Mouse (Mus musculus) myocyte (in vitro differentiated cells): ENCODE results near the gene Slc2a3. TPM values are rescaled to one million over a fixed set of nuclear protein-coding genes. Genes with fewer than 3 reads are reported as not detected.

Source experiments
- H3K27me3 ChIP-seq: one replicate; pipeline ENCODE4 v1.6.1; 2011; ENCODE audit not compliant: control insufficient read depth, insufficient read depth, insufficient read length
- H3K36me3 ChIP-seq: one replicate; pipeline ENCODE4 v1.6.1; 2011; ENCODE audit not compliant: control insufficient read depth, insufficient read depth
- H3K4me2 ChIP-seq: one replicate; pipeline ENCODE4 v1.6.1; 2011; ENCODE audit warnings: low read depth, control low read depth
- H3K4me3 ChIP-seq: one replicate; pipeline ENCODE4 v1.5.1; 2011; ENCODE audit warnings: mild to moderate bottlenecking, control low read depth, moderate library complexity
- H3K79me2 ChIP-seq: one replicate; pipeline ENCODE4 v1.6.1; 2011; ENCODE audit not compliant: control insufficient read depth, insufficient read depth
- H3ac ChIP-seq: one replicate; pipeline ENCODE4 v1.6.1; 2011; ENCODE audit not compliant: control insufficient read depth, insufficient read length
- CEBPB ChIP-seq: IDR thresholded peaks from 2 replicates; pipeline ENCODE4 v1.6.1; 2011; ENCODE audit warnings: mild to moderate bottlenecking, moderate library complexity; ENCODE audit not compliant: poor library complexity, insufficient read depth, severe bottlenecking
- E2F4 ChIP-seq: IDR thresholded peaks from one replicate; pipeline ENCODE4 v1.6.1; 2011; ENCODE audit warnings: mild to moderate bottlenecking, control low read depth, moderate library complexity; ENCODE audit not compliant: insufficient read depth
- MAX ChIP-seq: IDR thresholded peaks from one replicate; pipeline ENCODE4 v1.6.1; 2011; ENCODE audit warnings: low read depth, mild to moderate bottlenecking, control low read depth
- MYOD1 ChIP-seq, 3 experiments: IDR thresholded peaks; one replicate each; pipeline ENCODE4 v1.6.1; 2011; ENCODE audit warnings: control low read depth in 2 of 3, low read depth in 2 of 3, mild to moderate bottlenecking in 2 of 3, moderate library complexity in 1 of 3; ENCODE audit not compliant: insufficient read length in 2 of 3, control insufficient read depth in 1 of 3
- MYOG ChIP-seq, 3 experiments: IDR thresholded peaks; one replicate each; pipeline ENCODE4 v1.6.1; 2011; ENCODE audit warnings: control low read depth in 2 of 3, low read depth in 2 of 3, mild to moderate bottlenecking in 2 of 3; ENCODE audit not compliant: insufficient read length in 2 of 3, control insufficient read depth in 1 of 3, insufficient read depth in 1 of 3
- POLR2A ChIP-seq: IDR thresholded peaks from one replicate; pipeline ENCODE4 v1.6.1; 2011; ENCODE audit warnings: low read depth, mild to moderate bottlenecking, control low read depth, moderate library complexity; ENCODE audit not compliant: insufficient read length
- POLR2AphosphoS2 ChIP-seq: IDR thresholded peaks from one replicate; pipeline ENCODE4 v1.6.1; 2011; ENCODE audit warnings: low read depth, control low read depth; ENCODE audit not compliant: insufficient read length
- REST ChIP-seq: IDR thresholded peaks from one replicate; pipeline ENCODE4 v1.6.1; 2011; ENCODE audit warnings: mild to moderate bottlenecking, control low read depth, moderate library complexity; ENCODE audit not compliant: insufficient read depth, insufficient read length
- SRF ChIP-seq: IDR thresholded peaks from one replicate; pipeline ENCODE4 v1.6.1; 2011; ENCODE audit warnings: low read depth; ENCODE audit not compliant: control insufficient read depth, insufficient read length
- TCF12 ChIP-seq: IDR thresholded peaks from one replicate; pipeline ENCODE4 v1.6.1; 2011; ENCODE audit warnings: mild to moderate bottlenecking, control low read depth; ENCODE audit not compliant: poor library complexity, insufficient read depth, severe bottlenecking
- TCF3 ChIP-seq: IDR thresholded peaks from one replicate; pipeline ENCODE4 v1.6.1; 2011; ENCODE audit warnings: low read depth, control low read depth; ENCODE audit not compliant: insufficient read length
- USF1 ChIP-seq: IDR thresholded peaks from one replicate; pipeline ENCODE4 v1.6.1; 2011; ENCODE audit warnings: low read depth, mild to moderate bottlenecking, control low read depth, moderate library complexity
- polyA plus RNA-seq: library from polyadenylated mRNA; unstranded; fragments of >200 nt; fragmentation: generic; extraction: Trizol; gene quantifications from one replicate; pipeline ENCODE4 v1.2.1, GENCODE M21; 2012; ENCODE audit warnings: missing spikeins

Gene Slc2a3
- polyA plus RNA-seq, 1 experiment: 1.2 TPM

- Histone ChIP-seq H3ac (no peak overlapping the region), H3K27me3 (no peaks in the 10 kb centered on the region), H3K4me2 (peak overlapping the region; percentile 86), H3K79me2 (no peaks in the 10 kb centered on the region), H3K4me3 (no peak overlapping the region), H3K36me3 (no peaks in the 10 kb centered on the region)
- TF ChIP-seq CEBPB (no peak), MYOG (IDR thresholded peaks at IDR 0.05; ENCODE audit: control insufficient read depth in 1 of 3, insufficient read depth in 1 of 3, insufficient read length in 2 of 3, low read depth in 2 of 3) (no peak), USF1 (no peak)
Observed at GRCm38 (mm10) chr6:122763844-122764445, 37.5 kb downstream of the Slc2a3 start.

- Histone ChIP-seq H3ac (no peak overlapping the region), H3K79me2 (no peaks in the 10 kb centered on the region), H3K4me3 (no peak overlapping the region), H3K4me2 (no peak overlapping the region), H3K27me3 (no peaks in the 10 kb centered on the region), H3K36me3 (no peaks in the 10 kb centered on the region)
- TF ChIP-seq E2F4: no peak
- no peak for TF ChIP-seq USF1
- no peak for TF ChIP-seq MYOD1 (IDR thresholded peaks at IDR 0.05; ENCODE audit: control insufficient read depth in 1 of 3, insufficient read length in 2 of 3, low read depth in 2 of 3)
- TF ChIP-seq MYOG (IDR thresholded peaks at IDR 0.05; ENCODE audit: control insufficient read depth in 1 of 3, insufficient read depth in 1 of 3, insufficient read length in 2 of 3, low read depth in 2 of 3): no peak
- no peak for TF ChIP-seq POLR2A
- no peak for TF ChIP-seq REST
- TF ChIP-seq TCF12: no peak
- TF ChIP-seq SRF: no peak
- no peak for TF ChIP-seq TCF3
- no peak for TF ChIP-seq CEBPB
- TF ChIP-seq MAX: no peak
- TF ChIP-seq POLR2AphosphoS2: no peak
Observed at GRCm38 (mm10) chr6:122762952-122763700, 38.3 kb downstream of the Slc2a3 start.

DNA sequence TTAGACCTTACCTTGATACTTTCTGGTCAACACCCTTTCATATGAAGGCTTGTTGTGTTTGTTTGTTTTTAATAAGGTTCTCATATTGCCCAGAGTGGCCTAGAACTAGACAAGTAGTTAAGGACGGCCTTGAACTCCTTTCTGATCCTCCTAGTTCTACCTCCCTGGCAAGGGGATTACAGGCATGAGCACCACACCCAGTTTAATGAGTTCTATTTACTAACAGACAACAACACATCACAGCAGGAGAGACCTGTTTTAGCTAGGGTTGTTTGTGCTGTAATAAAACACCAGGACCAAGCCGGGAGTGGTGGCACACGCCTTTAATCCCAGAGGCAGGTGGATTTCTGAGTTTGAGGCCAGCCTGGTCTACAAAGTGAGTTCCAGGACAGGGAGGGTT, 39.0 kb downstream of the Slc2a3 start:
- no peak for TF ChIP-seq TCF3
- TF ChIP-seq CEBPB: no peak
- TF ChIP-seq MAX: no peak
- no peak for TF ChIP-seq SRF
- no peak for TF ChIP-seq POLR2AphosphoS2
- TF ChIP-seq MYOD1 (IDR thresholded peaks at IDR 0.05; ENCODE audit: control insufficient read depth in 1 of 3, insufficient read length in 2 of 3, low read depth in 2 of 3): no peak
- no peak for TF ChIP-seq TCF12
- no peak for TF ChIP-seq POLR2A
- no peak for TF ChIP-seq MYOG (IDR thresholded peaks at IDR 0.05; ENCODE audit: control insufficient read depth in 1 of 3, insufficient read depth in 1 of 3, insufficient read length in 2 of 3, low read depth in 2 of 3)
- no peak for TF ChIP-seq E2F4
- no peak for TF ChIP-seq USF1
- TF ChIP-seq REST: no peak
- Histone ChIP-seq H3K4me2 (no peak overlapping the region), H3K36me3 (no peaks in the 10 kb centered on the region), H3ac (no peak overlapping the region), H3K79me2 (no peaks in the 10 kb centered on the region), H3K27me3 (no peaks in the 10 kb centered on the region), H3K4me3 (no peak overlapping the region)

- Histone ChIP-seq H3K27me3 (no peaks in the 10 kb centered on the region), H3K36me3 (no peaks in the 10 kb centered on the region), H3K79me2 (no peaks in the 10 kb centered on the region), H3K4me2 (no peak overlapping the region), H3K4me3 (no peak overlapping the region), H3ac (no peak overlapping the region)
- TF ChIP-seq MYOD1 (IDR thresholded peaks at IDR 0.05; ENCODE audit: control insufficient read depth in 1 of 3, insufficient read length in 2 of 3, low read depth in 2 of 3): no peak
- TF ChIP-seq POLR2AphosphoS2: no peak
- no peak for TF ChIP-seq MYOG (IDR thresholded peaks at IDR 0.05; ENCODE audit: control insufficient read depth in 1 of 3, insufficient read depth in 1 of 3, insufficient read length in 2 of 3, low read depth in 2 of 3)
- no peak for TF ChIP-seq POLR2A
- no peak for TF ChIP-seq REST
- no peak for TF ChIP-seq CEBPB
- TF ChIP-seq MAX: no peak
- TF ChIP-seq TCF3: no peak
- no peak for TF ChIP-seq USF1
- TF ChIP-seq SRF: no peak
- TF ChIP-seq TCF12: no peak
- no peak for TF ChIP-seq E2F4
Observed at GRCm38 (mm10) chr6:122761901-122762300, 39.5 kb downstream of the Slc2a3 start.
